Mouse (Mus musculus) embryo, embryonic 11 days (tissue): ENCODE results near the gene Klra3.
"Not testable (repeated sequence)": the region's sequence is repeated elsewhere in the genome, so short reads cannot be mapped to it uniquely, and the experiment has no call there.

ENCODE experiments used
- DNase-seq: peaks from one replicate; pipeline ENCODE4 v3.0.0-alpha.2; 2015

The Klra3 gene

DNA sequence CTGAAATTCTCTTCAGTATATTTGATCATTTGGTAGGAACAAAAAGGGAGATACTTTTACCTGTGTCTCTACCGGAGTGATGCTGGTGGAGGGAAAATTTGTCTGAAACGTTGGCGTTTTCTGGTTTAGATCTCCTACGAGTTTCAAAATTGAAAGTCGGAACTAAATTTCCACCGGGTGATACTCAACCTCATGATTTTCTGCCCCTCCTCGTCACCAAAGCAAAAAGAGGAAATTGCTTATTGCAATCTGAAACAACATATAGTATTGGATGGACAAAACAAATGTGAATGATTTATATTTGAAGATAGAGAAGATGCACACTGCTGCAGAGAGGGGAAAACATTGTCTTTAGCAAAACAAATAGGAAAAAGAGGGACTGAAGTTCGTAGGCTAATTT lies at the start of gene Klra3:
Gene Klra3 (minus strand): TSS at position 164 of the 400 bp plus-strand sequence.
- DNase-seq: no peak

GRCm38 (mm10) chr6:130386750-130387149 lies 49.4 kb upstream of the Klra3 start, which contains the start of gene Klra1:
TSS of gene Klra1 (minus strand) at chr6:130386874.
- no peak for DNase-seq

DNA sequence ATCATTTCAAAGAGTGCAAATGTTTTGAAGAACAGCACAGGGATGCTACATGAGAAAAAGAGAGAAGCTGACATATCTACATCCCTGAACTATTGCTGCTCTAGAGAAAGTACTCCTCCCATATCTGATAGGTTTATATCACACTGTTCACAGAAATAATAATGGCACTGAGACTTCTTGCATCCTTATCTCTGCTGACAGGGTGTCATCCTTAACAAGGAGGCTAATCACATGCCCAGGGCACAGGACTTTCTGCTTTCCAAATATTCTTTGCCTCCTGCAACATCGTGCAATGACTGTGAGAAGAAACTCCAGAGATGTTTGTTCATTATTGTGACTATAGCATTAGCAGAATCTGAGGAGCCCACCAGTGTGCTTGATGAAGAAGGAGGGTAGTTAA lies 48.4 kb upstream of the Klra3 start:
- DNase-seq: no peak

DNA sequence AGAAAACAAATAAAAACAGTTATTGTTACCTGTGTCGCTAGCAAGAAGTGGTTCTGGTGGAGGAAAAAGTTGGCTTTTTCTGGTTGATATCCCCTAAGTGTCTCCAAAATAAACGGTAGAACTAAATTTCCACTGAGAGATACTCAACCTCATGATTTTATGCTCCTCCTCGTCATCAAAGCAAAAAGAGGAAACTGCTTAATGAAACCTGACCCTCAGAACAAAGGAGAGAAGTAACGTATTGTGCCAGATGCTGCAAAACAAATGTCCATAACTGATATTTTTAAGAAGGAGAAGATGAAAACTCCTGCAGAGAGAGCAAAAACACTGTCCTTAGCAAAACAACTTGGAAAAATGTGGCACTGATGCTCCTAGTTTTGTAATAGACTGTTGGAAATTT lies 45.0 kb upstream of the Klra3 start:
- no peak for DNase-seq

GRCm38 (mm10) chr6:130345381-130345780 lies 8.0 kb upstream of the Klra3 start:
- not testable (repeated sequence) for DNase-seq

DNA sequence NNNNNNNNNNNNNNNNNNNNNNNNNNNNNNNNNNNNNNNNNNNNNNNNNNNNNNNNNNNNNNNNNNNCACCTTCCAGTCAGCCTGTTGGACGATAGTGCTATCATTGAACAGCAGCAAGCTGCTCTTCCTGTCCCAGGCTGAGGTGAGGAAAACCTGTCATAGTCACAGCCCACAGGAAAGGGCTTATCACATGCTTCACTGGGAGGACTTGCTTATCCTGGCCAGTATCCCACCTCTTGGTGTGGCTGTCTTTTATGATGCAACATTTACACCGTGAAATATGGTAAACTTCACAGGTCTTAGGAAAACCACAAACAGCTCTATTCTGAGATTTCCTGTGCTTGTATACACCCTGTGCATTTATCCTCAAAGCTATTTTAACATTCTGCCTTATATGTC lies 4.6 kb upstream of the Klra3 start:
- DNase-seq: not testable (repeated sequence)

DNA sequence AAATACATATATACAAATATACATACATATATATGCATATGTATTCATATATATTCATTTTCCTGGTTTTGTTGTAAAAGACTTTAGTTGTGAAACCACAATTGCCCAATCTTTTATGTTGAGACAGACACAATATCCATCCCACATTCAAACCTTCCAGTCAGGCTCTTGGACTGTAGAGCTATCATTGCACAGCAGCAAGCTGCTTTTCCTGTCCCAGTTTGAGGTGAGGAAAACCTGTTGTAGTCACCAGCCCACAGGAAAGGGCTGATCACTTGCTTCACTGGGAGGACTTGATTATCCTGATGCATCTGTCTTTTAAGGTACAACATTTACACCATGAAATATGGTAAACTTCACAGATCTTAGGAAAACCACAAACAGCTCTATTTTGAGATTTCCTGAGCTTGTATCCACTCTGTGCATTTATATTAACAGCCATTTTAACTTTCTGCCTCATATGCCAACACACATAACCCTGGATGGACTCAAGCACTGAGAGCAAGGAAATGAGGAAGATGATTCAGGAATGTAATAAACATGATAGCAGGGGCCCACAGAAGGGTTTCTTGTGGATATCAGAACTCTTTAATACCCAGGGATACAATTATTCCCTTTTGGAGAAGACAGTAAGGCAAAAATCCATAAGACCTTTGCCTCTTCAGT lies 49.3 kb downstream of the Klra3 start:
- DNase-seq: no peak

GRCm38 (mm10) chr6:130281828-130282227 lies 55.5 kb downstream of the Klra3 start, which contains the start of gene Klra10:
TSS of gene Klra10 (minus strand) at chr6:130281928.
- not testable (repeated sequence) for DNase-seq
